Mouse (Mus musculus) liver, adult 2 months (tissue): ENCODE measurements around the gene Tmem179b.

Experiments used
- CTCF ChIP-seq: fragments of 200-500 bp; IDR thresholded peaks from 2 replicates; pipeline ENCODE4 v1.5.1; 2011; ENCODE audit warnings: low read depth, low read length, control low read depth
- POLR2A ChIP-seq: fragments of 200-500 bp; IDR thresholded peaks from 2 replicates; pipeline ENCODE4 v1.6.1; 2011; ENCODE audit warnings: low read length, control low read depth; ENCODE audit not compliant: insufficient read depth; ENCODE audit errors: extremely low read depth

DNA sequence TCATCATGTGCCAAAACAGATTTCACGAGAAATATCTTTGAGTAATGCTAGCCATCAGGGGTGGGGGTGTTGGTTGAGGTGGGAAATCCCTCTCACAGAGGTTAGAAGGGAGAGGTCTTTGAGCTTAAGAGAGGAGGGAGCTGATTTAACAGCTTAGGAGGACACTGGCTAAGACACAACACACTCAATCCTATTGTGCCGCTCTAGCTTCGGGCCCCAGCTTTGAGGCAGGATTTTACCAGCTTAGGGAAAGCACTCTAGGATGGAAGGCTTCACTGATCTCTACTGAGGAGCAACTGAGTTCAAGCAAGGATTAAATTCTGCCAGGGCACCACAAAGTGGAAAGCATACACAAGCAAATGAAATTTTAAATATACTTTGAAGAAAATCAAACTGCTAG lies 42.7 kb upstream of the Tmem179b start:
- no peak for TF ChIP-seq CTCF
- no peak for TF ChIP-seq POLR2A
